Comparison of ENCODE assay signal across 14 mouse cellular contexts in the genomic region with DNA sequence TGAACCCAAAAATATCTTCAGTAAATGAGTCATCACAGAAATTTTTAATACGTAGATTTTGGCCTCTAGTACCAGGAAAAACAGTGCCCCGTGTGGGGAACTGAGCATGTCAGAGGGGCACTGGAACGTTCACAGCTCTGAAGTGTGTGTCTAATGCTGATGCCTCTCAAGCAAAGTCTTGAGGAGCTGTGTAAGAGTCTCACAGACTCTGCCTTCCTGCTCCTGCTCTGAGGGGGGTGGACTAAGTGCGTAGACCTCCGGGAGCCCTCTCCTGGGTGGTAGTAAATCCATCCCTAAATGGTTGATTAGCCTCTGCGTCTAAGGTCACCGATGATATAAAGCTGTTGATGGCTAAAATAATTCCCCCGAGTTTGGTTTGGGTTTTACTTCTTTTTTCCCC. TPM values are rescaled to one million over a fixed set of nuclear protein-coding genes. Genes with fewer than 3 reads are reported as not detected.
DNase-seq lines count a peak whose midpoint lies in the region; ATAC-seq and TF ChIP-seq lines count a peak whose summit lies in the region.
"Had no signal": no experiment of that assay in that cellular context is flagged by ENCODE, and none has a peak within 500 bp of the region (broad histone marks: within the 10 kb centered on the region; RNA-seq: fewer than 3 reads in every experiment).

No protein-coding gene starts in this region.

- WGBS in embryonic facial prominence, embryonic 12.5 days = 43% methylated on average over 8 of the region's 8 CpGs
- WGBS in embryonic facial prominence, embryonic 10.5 days = 51% methylated on average over 8 of the region's 8 CpGs
- 21% methylated on average over 8 of the region's 8 CpGs for WGBS in kidney, postnatal 0 days
- WGBS in neural tube, embryonic 12.5 days = 25% methylated on average over 8 of the region's 8 CpGs

- 0 out of 2 replicates have a peak, but pooled peaks have one; percentile 28 for ATAC-seq in embryonic facial prominence, embryonic 12.5 days (ENCODE audit: insufficient number of reproducible peaks, insufficient read depth, low FRiP score, low TSS enrichment)
- no peak for ATAC-seq in kidney, postnatal 0 days (replicated peaks; ENCODE audit: low FRiP score, low read depth)
- no peak for ATAC-seq in neural tube, embryonic 12.5 days (ENCODE audit: low FRiP score, low read depth)

- no peak overlapping the region for H3K4me2 ChIP-seq in embryonic facial prominence, embryonic 12.5 days (replicated peaks)
- 0 out of 2 replicates have a peak overlapping the region, but pooled peaks have one; percentile 11 for H3K4me2 ChIP-seq in kidney, postnatal 0 days (ENCODE audit: low read length)
- peak overlapping the region; percentile 21; the same call in 1 of the 2 replicates for H3K4me2 ChIP-seq in neural tube, embryonic 12.5 days (replicated peaks)
- H3K4me2 ChIP-seq: liver, embryonic 13.5 days; stomach, embryonic 15.5 days had no signal

- no peak for DNase-seq in embryonic facial prominence, embryonic 10.5 days (ENCODE audit: low spot score)
- no peak for DNase-seq in kidney, postnatal 0 days (ENCODE audit: low spot score)
- DNase-seq in kidney, adult 8-10 months = no peak
- no peak for DNase-seq in neural tube, embryonic 10.5 days (ENCODE audit: extremely low spot score, low spot score)
- no peak for DNase-seq in urinary bladder, postnatal 36 days (ENCODE audit: low spot score in 2 of 2)
- DNase-seq in spleen, adult 18-20 months = no peak
- DNase-seq: cerebellum, adult 8-10 months; kidney, adult 2 months; liver, embryonic 13.5 days; thymus, postnatal 14 days had no signal

- H3K9me3 ChIP-seq in embryonic facial prominence, embryonic 12.5 days = no peaks in the 10 kb centered on the region
- no peaks in the 10 kb centered on the region for H3K9me3 ChIP-seq in embryonic facial prominence, embryonic 10.5 days
- H3K9me3 ChIP-seq in kidney, postnatal 0 days (replicated peaks; ENCODE audit: low read length) = no peaks in the 10 kb centered on the region
- no peaks in the 10 kb centered on the region for H3K9me3 ChIP-seq in neural tube, embryonic 12.5 days
- H3K9me3 ChIP-seq: liver, embryonic 13.5 days; stomach, embryonic 15.5 days had no signal

- TF ChIP-seq CTCF in kidney, postnatal 0 days (IDR thresholded peaks at IDR 0.05; ENCODE audit: low read depth) = no peak

- H3K4me1 ChIP-seq in embryonic facial prominence, embryonic 12.5 days = 0 out of 2 replicates have a peak, but pooled peaks cover 3% of the 10 kb centered on the region
- H3K4me1 ChIP-seq in embryonic facial prominence, embryonic 10.5 days = peaks cover 23% of the 10 kb centered on the region
- no peaks in the 10 kb centered on the region for H3K4me1 ChIP-seq in kidney, postnatal 0 days (replicated peaks; ENCODE audit: insufficient read depth, low read length)
- H3K4me1 ChIP-seq in neural tube, embryonic 12.5 days = peaks cover 20% of the 10 kb centered on the region; the same call in 1 of the 2 replicates
- H3K4me1 ChIP-seq: stomach, embryonic 15.5 days had no signal

- H3K36me3 ChIP-seq in embryonic facial prominence, embryonic 12.5 days = no peaks in the 10 kb centered on the region
- no peaks in the 10 kb centered on the region for H3K36me3 ChIP-seq in embryonic facial prominence, embryonic 10.5 days (replicated peaks)
- no peaks in the 10 kb centered on the region for H3K36me3 ChIP-seq in kidney, postnatal 0 days (ENCODE audit: insufficient read depth, low read length)
- H3K36me3 ChIP-seq in neural tube, embryonic 12.5 days = no peaks in the 10 kb centered on the region
- H3K36me3 ChIP-seq: liver, embryonic 13.5 days; stomach, embryonic 15.5 days had no signal

- no peak overlapping the region for H3K9ac ChIP-seq in embryonic facial prominence, embryonic 12.5 days
- H3K9ac ChIP-seq in kidney, postnatal 0 days (ENCODE audit: low read depth, low read length) = no peak overlapping the region
- H3K9ac ChIP-seq in neural tube, embryonic 12.5 days = no peak overlapping the region
- H3K9ac ChIP-seq: liver, embryonic 13.5 days; stomach, embryonic 15.5 days had no signal

- H3K27me3 ChIP-seq in embryonic facial prominence, embryonic 12.5 days = no peaks in the 10 kb centered on the region
- H3K27me3 ChIP-seq in embryonic facial prominence, embryonic 10.5 days (replicated peaks; ENCODE audit: low read depth, poor library complexity, severe bottlenecking) = peaks cover 14% of the 10 kb centered on the region
- no peaks in the 10 kb centered on the region for H3K27me3 ChIP-seq in kidney, postnatal 0 days (ENCODE audit: insufficient read depth, low read length)
- H3K27me3 ChIP-seq in neural tube, embryonic 12.5 days (replicated peaks) = 0 out of 2 replicates have a peak, but pooled peaks cover 2% of the 10 kb centered on the region
- H3K27me3 ChIP-seq: liver, embryonic 13.5 days; stomach, embryonic 15.5 days had no signal

- H3K4me3 ChIP-seq in embryonic facial prominence, embryonic 12.5 days = no peak overlapping the region
- no peak overlapping the region for H3K4me3 ChIP-seq in embryonic facial prominence, embryonic 10.5 days
- H3K4me3 ChIP-seq in kidney, postnatal 0 days (replicated peaks; ENCODE audit: low read depth, low read length) = no peak overlapping the region
- no peak overlapping the region for H3K4me3 ChIP-seq in neural tube, embryonic 12.5 days
- H3K4me3 ChIP-seq: liver, embryonic 13.5 days; stomach, embryonic 15.5 days had no signal

- H3K27ac ChIP-seq in embryonic facial prominence, embryonic 12.5 days = no peak overlapping the region
- H3K27ac ChIP-seq in embryonic facial prominence, embryonic 10.5 days (replicated peaks) = no peak overlapping the region
- no peak overlapping the region for H3K27ac ChIP-seq in kidney, postnatal 0 days
- H3K27ac ChIP-seq in neural tube, embryonic 12.5 days = no peak overlapping the region
- H3K27ac ChIP-seq: liver, embryonic 13.5 days; macrophage; stomach, embryonic 15.5 days had no signal

RNA-seq across cellular contexts. Expression of gene Arhgap15, which starts 39.9 kb away (rescaled TPM):
- 0.60 and 0.75 TPM in 2 replicates for polyA plus RNA-seq in embryonic facial prominence, embryonic 12.5 days (2016; fragmentation: Nextera tagmentation; extraction: Ambion mirVana)
- polyA plus RNA-seq in embryonic facial prominence, embryonic 10.5 days (2016; fragmentation: Nextera tagmentation; extraction: Ambion mirVana) = 0.31 and 0.50 TPM in 2 replicates
- 1.0 TPM in 2 replicates for polyA plus RNA-seq in kidney, postnatal 0 days (2015; fragmentation: Nextera tagmentation; extraction: Ambion mirVana)
- 0.54 and 0.81 TPM in 2 replicates for polyA plus RNA-seq in neural tube, embryonic 12.5 days (2016; fragmentation: Nextera tagmentation; extraction: Ambion mirVana)
